Mouse (Mus musculus) neural tube, embryonic 13.5 days (tissue): ENCODE measurements around the gene Gm47995. TPM values are rescaled to one million over a fixed set of nuclear protein-coding genes. Genes with fewer than 3 reads are reported as not detected.

ENCODE experiments used
- ATAC-seq: fragments of 200-750 bp; cut with Nextera tagmentation; 2 replicates; pipeline ENCODE4 v1.8.0; 2017; ENCODE audit warnings: low read depth, mild to moderate bottlenecking, moderate TSS enrichment, moderate library complexity
- H3K27ac ChIP-seq: fragments of 300-500 bp; sonication (generic); replicated peaks from 2 replicates; pipeline ENCODE4 v1.5.1; 2015; ENCODE audit warnings: moderate library complexity, mild to moderate bottlenecking, inconsistent platforms
- H3K27me3 ChIP-seq: fragments of 300-500 bp; sonication (generic); 2 replicates; pipeline ENCODE4 v1.6.1; 2015; ENCODE audit warnings: mild to moderate bottlenecking, inconsistent platforms
- H3K36me3 ChIP-seq: fragments of 300-500 bp; sonication (generic); 2 replicates; pipeline ENCODE4 v1.6.1; 2015; ENCODE audit warnings: mild to moderate bottlenecking, inconsistent platforms
- H3K4me1 ChIP-seq: fragments of 300-500 bp; sonication (generic); replicated peaks from 2 replicates; pipeline ENCODE4 v1.6.1; 2015; ENCODE audit warnings: inconsistent platforms
- H3K4me2 ChIP-seq: fragments of 300-500 bp; sonication (generic); 2 replicates; pipeline ENCODE4 v1.6.1; 2015; ENCODE audit warnings: inconsistent platforms, mild to moderate bottlenecking, moderate library complexity
- H3K4me3 ChIP-seq: fragments of 300-500 bp; sonication (generic); 2 replicates; pipeline ENCODE4 v1.5.1; 2015; ENCODE audit warnings: mild to moderate bottlenecking, inconsistent platforms
- H3K9ac ChIP-seq: fragments of 300-500 bp; sonication (generic); 2 replicates; pipeline ENCODE4 v1.6.1; 2015; ENCODE audit warnings: moderate library complexity, mild to moderate bottlenecking, inconsistent platforms
- H3K9me3 ChIP-seq: fragments of 300-500 bp; sonication (generic); 2 replicates; pipeline ENCODE4 v1.6.1; 2016; ENCODE audit warnings: inconsistent platforms
- WGBS: fragments of 180-500 bp; shearing (Covaris S2); methylation state at CpG from one replicate; pipeline ENCODE4 v1.1.7; 2015; 5-methylcytosine and 5-hydroxymethylcytosine counted together
- polyA plus RNA-seq: library from polyadenylated mRNA; unstranded; fragments of >200 nt; fragmentation: Nextera tagmentation; extraction: Ambion mirVana; gene quantifications from 2 replicates; pipeline ENCODE4 v1.2.1, GENCODE M21; 2015

Gm47995 gene
- polyA plus RNA-seq, 1 experiment from 2014 or later = not detected

GRCm38 (mm10) chr1:151244013-151244412 is 45.8 kb downstream of the Gm47995 start:
- WGBS = 88% methylated on average over 5 of the region's 5 CpGs
- H3K4me3 ChIP-seq = no peak overlapping the region
- peaks cover 8% of the 10 kb centered on the region for H3K9me3 ChIP-seq
- ATAC-seq = no peak
- no peak overlapping the region for H3K27ac ChIP-seq
- no peaks in the 10 kb centered on the region for H3K36me3 ChIP-seq
- no peak overlapping the region for H3K9ac ChIP-seq
- H3K4me1 ChIP-seq = no peaks in the 10 kb centered on the region
- no peaks in the 10 kb centered on the region for H3K27me3 ChIP-seq
- H3K4me2 ChIP-seq = no peak overlapping the region

GRCm38 (mm10) chr1:151244761-151245160 is 46.5 kb downstream of the Gm47995 start:
- Histone ChIP-seq H3K4me1 (no peaks in the 10 kb centered on the region), H3K4me3 (no peak overlapping the region), H3K27ac (no peak overlapping the region), H3K9ac (no peak overlapping the region), H3K36me3 (no peaks in the 10 kb centered on the region), H3K9me3 (peaks cover 8% of the 10 kb centered on the region), H3K4me2 (no peak overlapping the region), H3K27me3 (no peaks in the 10 kb centered on the region)
- WGBS = 97% methylated on average over 4 of the region's 4 CpGs
- no peak for ATAC-seq

- H3K27ac ChIP-seq = no peak overlapping the region
- 88% methylated on average over 10 of the region's 10 CpGs for WGBS
- no peak overlapping the region for H3K9ac ChIP-seq
- no peaks in the 10 kb centered on the region for H3K27me3 ChIP-seq
- H3K4me1 ChIP-seq = no peaks in the 10 kb centered on the region
- H3K4me2 ChIP-seq = no peak overlapping the region
- H3K9me3 ChIP-seq = peaks cover 7% of the 10 kb centered on the region
- ATAC-seq = no peak
- no peaks in the 10 kb centered on the region for H3K36me3 ChIP-seq
- no peak overlapping the region for H3K4me3 ChIP-seq
Observed at GRCm38 (mm10) chr1:151245165-151245564, 46.9 kb downstream of the Gm47995 start.

- H3K4me2 ChIP-seq = no peak overlapping the region
- WGBS = 67% methylated on average over 2 of the region's 2 CpGs
- H3K27me3 ChIP-seq = no peaks in the 10 kb centered on the region
- no peak overlapping the region for H3K4me3 ChIP-seq
- ATAC-seq = no peak
- no peak overlapping the region for H3K27ac ChIP-seq
- peaks cover 4% of the 10 kb centered on the region for H3K4me1 ChIP-seq
- no peaks in the 10 kb centered on the region for H3K36me3 ChIP-seq
- no peak overlapping the region for H3K9ac ChIP-seq
- H3K9me3 ChIP-seq = 0 out of 2 replicates have a peak, but pooled peaks cover under 1% of the 10 kb centered on the region
Observed at GRCm38 (mm10) chr1:151245846-151246245, 47.6 kb downstream of the Gm47995 start.

Other genes with a start within 250 kb of the Gm47995 start
- 2.5 and 4.7 TPM in 2 replicates for gene Hmcn1, start 205.0 kb upstream of the Gm47995 start, polyA plus RNA-seq
- gene Gm47985, start 15.9 kb upstream of the Gm47995 start, polyA plus RNA-seq = 0.14 TPM in 1 of 2 replicates, not detected in the other
- not detected in 2 replicates for gene Gm8947, start 6.1 kb upstream of the Gm47995 start, polyA plus RNA-seq
- gene 3110040M04Rik, start 5.7 kb downstream of the Gm47995 start, polyA plus RNA-seq = not detected in 2 replicates
- gene Gm47996, start 11.7 kb downstream of the Gm47995 start, polyA plus RNA-seq = not detected in 2 replicates
- 248 and 284 TPM in 2 replicates for gene Ivns1abp, start 146.0 kb downstream of the Gm47995 start, polyA plus RNA-seq
- gene Swt1, start 230.0 kb downstream of the Gm47995 start, polyA plus RNA-seq = 15.5 and 20.2 TPM in 2 replicates
- 56.2 TPM in 2 replicates for gene Trmt1l, start 230.1 kb downstream of the Gm47995 start, polyA plus RNA-seq